Mouse (Mus musculus) liver, embryonic 14.5 days (tissue): ENCODE measurements around the gene Rpgrip1l. TPM values are rescaled to one million over a fixed set of nuclear protein-coding genes. Genes with fewer than 3 reads are reported as not detected.

Experiments
- ATAC-seq: fragments of 200-750 bp; cut with Nextera tagmentation; 2 replicates; pipeline ENCODE4 v1.8.0; 2017; ENCODE audit warnings: moderate number of reproducible peaks, mild to moderate bottlenecking, moderate library complexity; ENCODE audit not compliant: insufficient read depth
- DNase-seq, 3 experiments: peaks; one replicate each; pipeline ENCODE4 v3.0.0-alpha.2; 2012 to 2013; ENCODE audit warnings: low read depth in 3 of 3, low spot score in 3 of 3
- H3K27ac ChIP-seq: fragments of 300-500 bp; sonication (generic); 2 replicates; pipeline ENCODE4 v1.5.1; 2014; ENCODE audit warnings: moderate library complexity, mild to moderate bottlenecking, control low read depth, inconsistent platforms
- H3K27me3 ChIP-seq: fragments of 300-500 bp; sonication (generic); 2 replicates; pipeline ENCODE4 v1.6.1; 2014; ENCODE audit warnings: mild to moderate bottlenecking, low read length, moderate library complexity; ENCODE audit not compliant: control insufficient read depth, insufficient read depth
- H3K36me3 ChIP-seq: fragments of 300-500 bp; sonication (generic); replicated peaks from 2 replicates; pipeline ENCODE4 v1.6.1; 2014; ENCODE audit warnings: low read depth; ENCODE audit not compliant: control insufficient read depth, insufficient read depth
- H3K4me1 ChIP-seq, 2 experiments: fragments of 200-500 bp in 1 of 2; fragments of 300-500 bp in 1 of 2; sonication (generic) in 1 of 2; replicated peaks; 2 replicates each; pipeline ENCODE4 v1.6.1; 2012 to 2014; ENCODE audit warnings: antibody characterized with exemption in 1 of 2, inconsistent platforms in 1 of 2, low read length in 1 of 2; ENCODE audit not compliant: control insufficient read depth in 2 of 2, insufficient read depth in 2 of 2
- H3K4me2 ChIP-seq: fragments of 300-500 bp; sonication (generic); 2 replicates; pipeline ENCODE4 v1.6.1; 2014; ENCODE audit warnings: low read depth, mild to moderate bottlenecking, control low read depth, moderate library complexity
- H3K4me3 ChIP-seq, 2 experiments: fragments of 200-500 bp in 1 of 2; fragments of 300-500 bp in 1 of 2; sonication (generic) in 1 of 2; 2 replicates each; pipeline ENCODE4 v1.5.1; 2012 to 2014; ENCODE audit warnings: low read depth in 2 of 2, low read length in 2 of 2, mild to moderate bottlenecking in 2 of 2, control low read depth in 1 of 2, inconsistent platforms in 1 of 2, moderate library complexity in 1 of 2; ENCODE audit not compliant: insufficient read depth in 1 of 2
- H3K9ac ChIP-seq: fragments of 300-500 bp; sonication (generic); replicated peaks from 2 replicates; pipeline ENCODE4 v1.6.1; 2014; ENCODE audit warnings: mild to moderate bottlenecking, control low read depth, moderate library complexity
- H3K9me3 ChIP-seq: fragments of 300-500 bp; sonication (generic); 2 replicates; pipeline ENCODE4 v1.6.1; 2016; ENCODE audit warnings: low read length, mixed read lengths; ENCODE audit not compliant: control insufficient read depth
- CTCF ChIP-seq: IDR thresholded peaks from 2 replicates; pipeline ENCODE4 v1.5.1; 2016; ENCODE audit warnings: antibody characterized with exemption, low read depth, control low read depth
- EP300 ChIP-seq: IDR thresholded peaks from 2 replicates; pipeline ENCODE4 v1.6.1; 2016; ENCODE audit warnings: antibody characterized with exemption, low read depth
- WGBS: fragments of 180-500 bp; shearing (Covaris S2); extraction: QIAGEN DNeasy Blood & Tissue Kit; methylation state at CpG from one replicate; pipeline ENCODE4 v1.1.7; 2014; ENCODE audit not compliant: insufficient replicate concordance; 5-methylcytosine and 5-hydroxymethylcytosine counted together
- polyA plus RNA-seq, 2 experiments: library from polyadenylated mRNA; depleted of rRNA in 1 of 2; stranded (reverse) in 1 of 2; unstranded in 1 of 2; fragments of >200 nt; fragmentation: Nextera tagmentation in 1 of 2; extraction: Ambion mirVana in 1 of 2; gene quantifications; 2 replicates each; pipeline versions ENCODE4 v1.2.1 to v1.2.3; 2012 to 2014

Gene Rpgrip1l
- polyA plus RNA-seq, 2 experiments = 1.1 to 3.3 TPM

GRCm38 (mm10) chr8:91170152-91170551 lies 142.9 kb downstream of the Rpgrip1l start:
- H3K27me3 ChIP-seq = no peaks in the 10 kb centered on the region
- 53% methylated on average over 6 of the region's 6 CpGs for WGBS
- no peak overlapping the region for H3K4me3 ChIP-seq
- TF ChIP-seq EP300 (no peak), CTCF (no peak)
- H3K4me1 ChIP-seq = no peaks in the 10 kb centered on the region
- H3K9me3 ChIP-seq = no peaks in the 10 kb centered on the region
- ATAC-seq (no peak), DNase-seq (no peak)
- no peak overlapping the region for H3K4me2 ChIP-seq
- no peaks in the 10 kb centered on the region for H3K36me3 ChIP-seq
- no peak overlapping the region for H3K27ac ChIP-seq
- no peak overlapping the region for H3K9ac ChIP-seq

Other genes starting within 250 kb of the Rpgrip1l start
- 4.2 and 4.9 TPM in 2 replicates for gene Rbl2, start 243.2 kb downstream of the Rpgrip1l start, polyA plus RNA-seq (2012; rRNA removed)
- gene Rbl2, start 243.2 kb downstream of the Rpgrip1l start, polyA plus RNA-seq (2014; fragmentation: Nextera tagmentation; extraction: Ambion mirVana) = 4.5 and 5.9 TPM in 2 replicates
- 2.7 and 2.9 TPM in 2 replicates for gene Aktip, start 113.3 kb downstream of the Rpgrip1l start, polyA plus RNA-seq (2012; rRNA removed)
- 5.6 and 6.6 TPM in 2 replicates for gene Aktip, start 113.3 kb downstream of the Rpgrip1l start, polyA plus RNA-seq (2014; fragmentation: Nextera tagmentation; extraction: Ambion mirVana)
- 8.2 and 10.0 TPM in 2 replicates for gene Fto, start 263 bp upstream of the Rpgrip1l start, polyA plus RNA-seq (2012; rRNA removed)
- gene Fto, start 263 bp upstream of the Rpgrip1l start, polyA plus RNA-seq (2014; fragmentation: Nextera tagmentation; extraction: Ambion mirVana) = 15.6 and 16.5 TPM in 2 replicates